ENCODE assay signal across 32 mouse cellular contexts in genomic region chr11:92336545-92336944, GRCm38 (mm10).
"Had no signal": no experiment of that assay in that cellular context is flagged by ENCODE, and none has a peak within 500 bp of the region (broad histone marks: within the 10 kb centered on the region; RNA-seq: fewer than 3 reads in every experiment).

No protein-coding gene starts in this region.

- H3K27me3 ChIP-seq: limb, embryonic 12.5 days; limb, embryonic 13.5 days; limb, embryonic 15.5 days; liver, embryonic 12.5 days; liver, embryonic 13.5 days; liver, embryonic 15.5 days; lung, embryonic 15.5 days; megakaryocyte, embryonic 14.5 days; midbrain, embryonic 12.5 days; midbrain, embryonic 13.5 days; midbrain, embryonic 15.5 days; neural tube, embryonic 12.5 days had no signal

- H3K4me1 ChIP-seq: limb, embryonic 10.5 days; limb, embryonic 12.5 days; limb, embryonic 13.5 days; limb, embryonic 15.5 days; liver, embryonic 12.5 days; liver, embryonic 13.5 days; liver, embryonic 15.5 days; lung, embryonic 15.5 days; megakaryocyte, embryonic 14.5 days; midbrain, embryonic 10.5 days; midbrain, embryonic 12.5 days; midbrain, embryonic 13.5 days; midbrain, embryonic 15.5 days; neural tube, embryonic 12.5 days had no signal

- H3K27ac ChIP-seq: limb, embryonic 10.5 days; limb, embryonic 12.5 days; limb, embryonic 13.5 days; limb, embryonic 15.5 days; liver, embryonic 12.5 days; liver, embryonic 13.5 days; liver, embryonic 14.5 days; liver, embryonic 15.5 days; lung, embryonic 15.5 days; macrophage; midbrain, embryonic 10.5 days; midbrain, embryonic 12.5 days; midbrain, embryonic 13.5 days; midbrain, embryonic 15.5 days; neural tube, embryonic 12.5 days had no signal

- ATAC-seq: liver, embryonic 12.5 days; liver, postnatal 0 days; lung, postnatal 0 days; midbrain, embryonic 13.5 days; midbrain, embryonic 15.5 days; midbrain, embryonic 16.5 days had no signal

- H3K36me3 ChIP-seq: limb, embryonic 10.5 days; limb, embryonic 12.5 days; limb, embryonic 13.5 days; limb, embryonic 15.5 days; liver, embryonic 12.5 days; liver, embryonic 13.5 days; liver, embryonic 15.5 days; lung, embryonic 15.5 days; midbrain, embryonic 10.5 days; midbrain, embryonic 12.5 days; midbrain, embryonic 13.5 days; midbrain, embryonic 15.5 days; neural tube, embryonic 12.5 days had no signal

- DNase-seq: left cerebral cortex, postnatal 4 days; liver; liver, embryonic 13.5 days; liver, postnatal 0 days; lung, adult 18-20 months; lung, adult 2 months; lung, embryonic 14.5 days; lung, postnatal 10 days; lung, postnatal 14 days; lung, postnatal 36 days; lung, postnatal 4 days; midbrain, embryonic 14.5 days had no signal

- H3K9ac ChIP-seq: limb, embryonic 12.5 days; limb, embryonic 13.5 days; limb, embryonic 15.5 days; liver, embryonic 12.5 days; liver, embryonic 13.5 days; liver, embryonic 14.5 days; liver, embryonic 15.5 days; liver, postnatal 0 days; lung, embryonic 14.5 days; lung, embryonic 15.5 days; midbrain, embryonic 12.5 days; midbrain, embryonic 13.5 days; midbrain, embryonic 15.5 days; neural tube, embryonic 12.5 days had no signal

- H3K9me3 ChIP-seq: limb, embryonic 10.5 days; limb, embryonic 12.5 days; limb, embryonic 13.5 days; limb, embryonic 15.5 days; liver, embryonic 12.5 days; liver, embryonic 13.5 days; liver, embryonic 15.5 days; lung, embryonic 15.5 days; megakaryocyte, embryonic 14.5 days; midbrain, embryonic 10.5 days; midbrain, embryonic 12.5 days; midbrain, embryonic 13.5 days; midbrain, embryonic 15.5 days; neural tube, embryonic 12.5 days had no signal

- H3K4me3 ChIP-seq: limb, embryonic 10.5 days; limb, embryonic 12.5 days; limb, embryonic 13.5 days; limb, embryonic 15.5 days; liver, embryonic 12.5 days; liver, embryonic 13.5 days; liver, embryonic 15.5 days; lung, embryonic 15.5 days; megakaryocyte, embryonic 14.5 days; midbrain, embryonic 10.5 days; midbrain, embryonic 12.5 days; midbrain, embryonic 13.5 days; midbrain, embryonic 15.5 days; myocyte; neural tube, embryonic 12.5 days had no signal

- H3K4me2 ChIP-seq: limb, embryonic 12.5 days; limb, embryonic 13.5 days; limb, embryonic 15.5 days; liver, embryonic 11.5 days; liver, embryonic 12.5 days; liver, embryonic 13.5 days; liver, embryonic 15.5 days; lung, embryonic 14.5 days; lung, embryonic 15.5 days; midbrain, embryonic 11.5 days; midbrain, embryonic 12.5 days; midbrain, embryonic 13.5 days; midbrain, embryonic 15.5 days; neural tube, embryonic 12.5 days had no signal
